Mouse (Mus musculus): ENCODE data around the gene Stard5. TPM values are rescaled to one million over a fixed set of nuclear protein-coding genes. Genes with fewer than 3 reads are reported as not detected.

Gene Stard5
- polyA plus RNA-seq, 1 experiment from 2014 or later = 45.9 TPM

GRCm38 (mm10) chr7:83645476-83645875 is 13.7 kb downstream of the Stard5 start:
- DNase-seq (ENCODE audit: low spot score) = no peak
- Histone ChIP-seq H3K36me3 (ENCODE audit: insufficient read depth, low read length) (peaks cover 11% of the 10 kb centered on the region; the same call in 1 of the 2 replicates), H3K27ac (no peak overlapping the region), H3K4me1 (replicated peaks; ENCODE audit: insufficient read depth, low read length) (no peaks in the 10 kb centered on the region), H3K27me3 (ENCODE audit: insufficient read depth, low read length) (no peaks in the 10 kb centered on the region), H3K4me2 (ENCODE audit: low read length) (no peak overlapping the region), H3K4me3 (replicated peaks; ENCODE audit: low read depth, low read length) (no peak overlapping the region), H3K9me3 (replicated peaks; ENCODE audit: low read length) (no peaks in the 10 kb centered on the region), H3K9ac (ENCODE audit: low read depth, low read length) (no peak overlapping the region)
- WGBS = 65% methylated on average over 5 of the region's 5 CpGs
- TF ChIP-seq CTCF (IDR thresholded peaks at IDR 0.05; ENCODE audit: low read depth) = no peak
- ATAC-seq (replicated peaks; ENCODE audit: low FRiP score, low read depth) = no peak

- DNase-seq (ENCODE audit: low spot score) = no peak
Observed at GRCm38 (mm10) chr7:83648807-83649206, 17.0 kb downstream of the Stard5 start.

GRCm38 (mm10) chr7:83650638-83651037 is 18.9 kb downstream of the Stard5 start:
- Histone ChIP-seq H3K27me3 (ENCODE audit: insufficient read depth, low read length) (no peaks in the 10 kb centered on the region), H3K4me3 (replicated peaks; ENCODE audit: low read depth, low read length) (no peak overlapping the region), H3K4me1 (replicated peaks; ENCODE audit: insufficient read depth, low read length) (no peaks in the 10 kb centered on the region), H3K9me3 (replicated peaks; ENCODE audit: low read length) (no peaks in the 10 kb centered on the region), H3K4me2 (ENCODE audit: low read length) (no peak overlapping the region), H3K27ac (no peak overlapping the region), H3K9ac (ENCODE audit: low read depth, low read length) (no peak overlapping the region), H3K36me3 (ENCODE audit: insufficient read depth, low read length) (no peaks in the 10 kb centered on the region)
- 79% methylated on average over 5 of the region's 5 CpGs for WGBS
- TF ChIP-seq CTCF (IDR thresholded peaks at IDR 0.05; ENCODE audit: low read depth) = no peak
- DNase-seq (ENCODE audit: low spot score) = no peak
- no peak for ATAC-seq (replicated peaks; ENCODE audit: low FRiP score, low read depth)

More at GRCm38 (mm10) chr7:83648807-83649206, 17.0 kb downstream of the Stard5 start:
- H3K36me3 ChIP-seq (ENCODE audit: insufficient read depth, low read length) = no peaks in the 10 kb centered on the region
- no peaks in the 10 kb centered on the region for H3K4me1 ChIP-seq (replicated peaks; ENCODE audit: insufficient read depth, low read length)
- H3K4me2 ChIP-seq (ENCODE audit: low read length) = no peak overlapping the region
- no peak overlapping the region for H3K9ac ChIP-seq (ENCODE audit: low read depth, low read length)
- 66% methylated on average over 7 of the region's 7 CpGs for WGBS
- no peaks in the 10 kb centered on the region for H3K9me3 ChIP-seq (replicated peaks; ENCODE audit: low read length)
- H3K27me3 ChIP-seq (ENCODE audit: insufficient read depth, low read length) = no peaks in the 10 kb centered on the region
- no peak overlapping the region for H3K4me3 ChIP-seq (replicated peaks; ENCODE audit: low read depth, low read length)
- no peak overlapping the region for H3K27ac ChIP-seq
- no peak for ATAC-seq (replicated peaks; ENCODE audit: low FRiP score, low read depth)
- TF ChIP-seq CTCF (IDR thresholded peaks at IDR 0.05; ENCODE audit: low read depth) = no peak

- 90% methylated on average over 5 of the region's 5 CpGs for WGBS
Observed at GRCm38 (mm10) chr7:83652498-83652897, 20.7 kb downstream of the Stard5 start.

GRCm38 (mm10) chr7:83653605-83654051 is 21.9 kb downstream of the Stard5 start:
- ATAC-seq (replicated peaks; ENCODE audit: low FRiP score, low read depth) = no peak
- TF ChIP-seq CTCF (IDR thresholded peaks at IDR 0.05; ENCODE audit: low read depth) = no peak
- H3K9ac ChIP-seq (ENCODE audit: low read depth, low read length) = no peak overlapping the region
- DNase-seq (ENCODE audit: low spot score) = no peak
- no peaks in the 10 kb centered on the region for H3K9me3 ChIP-seq (replicated peaks; ENCODE audit: low read length)
- WGBS = 95% methylated on average over 2 of the region's 2 CpGs
- no peaks in the 10 kb centered on the region for H3K36me3 ChIP-seq (ENCODE audit: insufficient read depth, low read length)
- no peaks in the 10 kb centered on the region for H3K4me1 ChIP-seq (replicated peaks; ENCODE audit: insufficient read depth, low read length)
- H3K4me2 ChIP-seq (ENCODE audit: low read length) = no peak overlapping the region
- no peak overlapping the region for H3K4me3 ChIP-seq (replicated peaks; ENCODE audit: low read depth, low read length)
- H3K27ac ChIP-seq = no peak overlapping the region
- no peaks in the 10 kb centered on the region for H3K27me3 ChIP-seq (ENCODE audit: insufficient read depth, low read length)

More at GRCm38 (mm10) chr7:83652498-83652897, 20.7 kb downstream of the Stard5 start:
- no peak for DNase-seq (ENCODE audit: low spot score)
- Histone ChIP-seq H3K9ac (ENCODE audit: low read depth, low read length) (no peak overlapping the region), H3K36me3 (ENCODE audit: insufficient read depth, low read length) (no peaks in the 10 kb centered on the region), H3K27ac (no peak overlapping the region), H3K4me3 (replicated peaks; ENCODE audit: low read depth, low read length) (no peak overlapping the region), H3K27me3 (ENCODE audit: insufficient read depth, low read length) (no peaks in the 10 kb centered on the region), H3K9me3 (replicated peaks; ENCODE audit: low read length) (no peaks in the 10 kb centered on the region), H3K4me2 (ENCODE audit: low read length) (no peak overlapping the region), H3K4me1 (replicated peaks; ENCODE audit: insufficient read depth, low read length) (no peaks in the 10 kb centered on the region)
- peak; percentile 15; the same call in 1 of the 2 replicates for TF ChIP-seq CTCF (IDR thresholded peaks at IDR 0.05; ENCODE audit: low read depth)
- ATAC-seq (replicated peaks; ENCODE audit: low FRiP score, low read depth) = no peak

GRCm38 (mm10) chr7:83654196-83654595 is 22.4 kb downstream of the Stard5 start:
- no peak for DNase-seq (ENCODE audit: low spot score)
- Histone ChIP-seq H3K27ac (no peak overlapping the region), H3K27me3 (ENCODE audit: insufficient read depth, low read length) (no peaks in the 10 kb centered on the region), H3K4me1 (replicated peaks; ENCODE audit: insufficient read depth, low read length) (no peaks in the 10 kb centered on the region), H3K4me2 (ENCODE audit: low read length) (no peak overlapping the region), H3K4me3 (replicated peaks; ENCODE audit: low read depth, low read length) (no peak overlapping the region), H3K9me3 (replicated peaks; ENCODE audit: low read length) (no peaks in the 10 kb centered on the region), H3K36me3 (ENCODE audit: insufficient read depth, low read length) (no peaks in the 10 kb centered on the region), H3K9ac (ENCODE audit: low read depth, low read length) (no peak overlapping the region)
- no peak for ATAC-seq (replicated peaks; ENCODE audit: low FRiP score, low read depth)
- TF ChIP-seq CTCF (IDR thresholded peaks at IDR 0.05; ENCODE audit: low read depth) = no peak
- 79% methylated on average over 2 of the region's 2 CpGs for WGBS
